Mouse (Mus musculus) embryo, embryonic 10.5 days (tissue): ENCODE measurements at regions not wholly inside any gene's neighbourhood (a gene's known extent, or its start where the extent isn't known, plus 50 kb on each side); places are given as distances from the start of the nearest gene placed in this dataset.

Experiments used
- DNase-seq: peaks from one replicate; pipeline ENCODE4 v3.0.0-alpha.2; 2015; ENCODE audit warnings: low spot score

DNA sequence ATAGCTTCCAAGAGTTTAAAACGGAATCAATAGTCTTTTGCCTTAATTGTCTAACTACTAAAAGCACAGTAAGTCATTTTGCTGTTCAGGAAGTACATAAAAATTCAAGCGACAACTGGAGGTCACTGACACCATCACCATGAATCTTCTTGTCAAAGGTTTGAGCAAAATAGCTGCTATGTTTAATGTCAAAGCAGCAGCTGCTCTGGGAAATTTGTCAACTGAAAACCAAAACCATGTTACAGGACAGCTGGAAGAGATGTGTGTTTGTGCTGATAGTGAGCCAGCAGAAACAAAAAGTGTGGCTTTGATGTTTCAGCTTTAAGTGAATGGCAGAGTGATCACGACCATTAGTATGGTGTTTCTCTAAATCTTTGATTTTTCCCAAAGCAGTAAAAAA is 100.7 kb downstream of the Il13ra2 start:
- DNase-seq: peak; percentile 29

DNA sequence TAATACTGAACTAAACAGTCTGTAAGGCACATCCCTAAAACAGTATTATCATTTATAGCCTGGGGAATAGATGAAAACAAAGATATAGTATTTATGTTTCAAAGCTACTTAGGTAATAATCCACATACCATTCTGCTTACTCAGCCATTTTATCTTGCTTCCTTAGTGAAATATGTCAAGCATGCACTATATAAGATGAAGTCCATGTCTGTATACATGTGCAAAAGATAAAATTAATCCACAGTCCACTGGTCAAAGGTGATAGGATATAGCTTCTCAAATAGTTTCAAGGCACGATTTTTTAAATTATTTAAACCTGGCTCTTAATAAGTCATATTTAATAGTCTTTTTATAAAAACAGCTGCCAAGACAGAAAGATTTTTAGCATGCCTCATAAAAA is 102.8 kb downstream of the Il13ra2 start:
- DNase-seq: no peak
